Mouse (Mus musculus) thymus, postnatal 25 days (tissue): ENCODE data around the gene Polr2l.

Experiments used
- DNase-seq: peaks from one replicate; pipeline ENCODE4 v3.0.0; 2022

Polr2l gene

DNA sequence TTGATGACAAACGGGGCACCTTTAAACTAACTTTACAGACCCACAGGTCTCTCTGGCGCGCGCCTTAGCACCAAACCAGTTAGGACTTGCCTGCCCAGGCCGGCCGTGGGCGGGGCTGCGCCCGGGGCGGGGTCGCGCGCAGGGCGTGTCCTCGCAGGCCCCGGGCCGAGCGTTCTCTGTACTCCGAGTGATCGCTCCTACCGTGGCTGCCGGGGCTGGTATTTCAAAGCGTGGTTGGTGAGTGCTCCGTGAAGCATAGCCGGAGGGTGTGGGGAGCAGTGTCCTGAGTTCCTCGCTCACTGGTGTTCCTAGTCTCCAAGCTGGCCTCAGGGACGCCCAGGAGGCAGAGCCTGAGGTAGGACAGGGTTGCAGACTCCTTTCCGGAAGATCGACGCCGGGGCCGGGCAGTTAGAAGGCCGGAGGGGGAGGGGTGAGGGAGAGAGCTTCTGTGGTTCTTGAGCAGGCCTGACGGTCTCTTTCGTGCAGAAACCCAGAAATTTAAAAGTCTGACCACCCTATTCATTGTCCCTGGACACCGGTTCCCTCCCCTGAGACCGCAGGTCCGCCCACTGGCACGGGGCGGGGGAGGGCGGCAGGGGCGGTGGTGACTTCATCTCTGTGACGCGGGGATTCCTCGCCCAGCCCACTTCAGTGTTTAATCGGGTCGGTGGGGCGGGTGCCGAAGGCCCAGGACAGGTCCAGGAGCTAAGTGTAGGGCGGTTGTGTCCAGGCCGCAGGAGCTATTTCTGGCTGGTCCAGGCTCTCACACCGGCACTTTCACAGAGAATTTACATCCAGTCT, 7.5 kb downstream of the Polr2l start, which contains the start of gene Cd151:
TSS of gene Cd151 (plus strand) at position 163 of the 801 bp plus-strand sequence.
- peak; percentile 77 for DNase-seq

DNA sequence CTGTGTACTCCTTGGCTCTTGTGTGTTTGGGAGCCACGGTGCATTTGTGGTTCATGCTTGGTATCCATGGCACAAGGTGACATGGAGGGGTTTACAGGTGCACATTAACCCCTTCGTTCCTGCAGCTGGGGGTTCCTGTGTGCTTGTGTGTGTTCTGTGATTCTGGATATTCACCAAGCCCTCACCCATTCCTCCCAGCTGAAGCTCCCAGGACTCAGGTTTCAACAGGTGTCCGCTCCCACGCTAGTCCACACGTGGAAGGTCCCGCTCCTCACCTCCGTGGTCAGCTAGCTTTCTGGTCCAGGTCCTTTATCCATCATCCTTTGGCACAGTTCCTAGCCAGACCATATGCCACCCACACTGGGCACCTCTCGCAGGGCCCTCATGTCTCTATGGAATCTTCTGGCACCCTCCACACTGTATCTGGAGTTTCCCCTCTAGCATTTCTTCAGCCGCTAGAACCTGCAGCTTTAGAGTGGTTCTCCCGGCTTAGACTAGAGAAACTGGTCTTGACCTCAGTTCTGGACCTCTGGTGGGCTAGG, 8.3 kb downstream of the Polr2l start:
- DNase-seq = no peak

DNA sequence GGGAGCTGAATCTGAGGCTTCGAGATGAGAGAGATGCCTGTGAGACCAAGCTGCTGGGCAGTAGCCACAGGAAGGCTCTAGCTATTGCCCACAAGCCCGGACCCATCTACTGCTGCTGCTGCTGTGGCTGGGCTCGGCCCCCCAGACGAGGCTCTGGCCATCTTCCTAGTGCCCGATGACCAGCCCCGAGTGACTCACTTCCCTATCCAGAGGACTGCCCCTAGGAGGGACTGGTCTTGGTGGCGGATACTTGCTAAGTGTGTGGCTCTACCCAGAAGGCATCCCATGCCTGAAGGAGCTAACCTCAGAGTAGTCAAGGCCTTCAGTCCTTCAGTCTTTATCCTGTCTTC, 8.9 kb downstream of the Polr2l start:
- DNase-seq = no peak

DNA sequence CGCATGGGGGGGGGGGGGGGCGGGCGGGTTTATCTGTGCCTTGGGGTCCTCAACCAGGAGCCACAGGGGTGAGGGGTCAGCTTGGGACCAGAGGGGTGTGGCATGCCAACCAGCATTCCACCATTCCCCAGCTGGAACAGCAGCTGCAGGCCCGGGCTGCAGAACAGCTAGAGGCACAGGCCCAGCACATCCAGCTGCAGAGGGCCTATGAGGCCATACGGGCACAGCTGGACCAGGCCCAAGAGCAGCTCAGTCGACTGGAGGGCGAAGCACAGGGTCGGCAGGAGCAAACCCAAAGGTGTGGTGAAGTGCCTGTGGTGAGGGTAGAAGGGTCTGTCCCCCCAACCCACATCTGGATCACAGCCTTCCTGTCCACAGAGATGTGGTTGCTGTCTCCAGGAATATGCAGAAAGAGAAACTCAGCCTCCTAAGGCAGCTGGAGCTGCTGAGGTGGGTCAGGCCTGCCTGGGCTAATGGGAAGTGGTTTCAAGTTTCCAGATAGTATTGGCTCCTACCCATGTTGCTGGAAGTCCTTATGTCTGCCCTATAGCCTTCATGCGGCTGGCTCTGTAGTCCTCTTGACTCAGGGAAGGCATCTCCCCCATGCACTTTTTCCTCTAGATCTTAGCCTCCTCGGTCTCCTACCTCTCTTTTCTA, 9.4 kb downstream of the Polr2l start:
- DNase-seq = no peak

DNA sequence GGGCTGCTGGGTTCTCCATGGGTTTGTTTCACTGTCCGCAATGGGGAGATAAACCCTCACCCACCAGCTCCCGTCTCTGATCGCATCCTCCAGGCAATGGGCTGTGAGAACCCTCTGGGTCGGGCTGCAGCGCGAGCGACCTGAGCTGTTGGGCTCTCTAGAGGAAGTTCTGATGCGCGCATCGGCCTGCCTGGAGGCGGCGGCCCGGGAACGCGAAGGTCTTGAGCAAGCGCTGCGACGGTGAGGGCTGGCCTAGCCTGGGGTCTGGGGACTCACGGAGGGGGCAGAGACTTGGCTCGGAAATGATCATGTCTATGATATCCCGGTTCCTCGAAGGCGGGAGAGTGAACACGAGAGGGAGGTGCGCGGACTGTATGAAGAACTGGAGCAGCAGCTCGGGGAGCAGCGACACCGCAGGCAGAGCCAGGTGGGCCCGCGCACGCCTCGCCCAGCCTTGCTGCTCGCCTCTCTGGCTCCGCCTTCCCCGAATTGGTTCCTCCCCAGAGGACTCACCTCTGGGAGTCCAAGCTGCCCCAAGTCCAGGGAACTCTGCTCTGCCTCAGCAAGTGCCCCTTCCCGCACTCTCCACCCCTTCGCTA, 10.2 kb downstream of the Polr2l start:
- peak; percentile 38 for DNase-seq

DNA sequence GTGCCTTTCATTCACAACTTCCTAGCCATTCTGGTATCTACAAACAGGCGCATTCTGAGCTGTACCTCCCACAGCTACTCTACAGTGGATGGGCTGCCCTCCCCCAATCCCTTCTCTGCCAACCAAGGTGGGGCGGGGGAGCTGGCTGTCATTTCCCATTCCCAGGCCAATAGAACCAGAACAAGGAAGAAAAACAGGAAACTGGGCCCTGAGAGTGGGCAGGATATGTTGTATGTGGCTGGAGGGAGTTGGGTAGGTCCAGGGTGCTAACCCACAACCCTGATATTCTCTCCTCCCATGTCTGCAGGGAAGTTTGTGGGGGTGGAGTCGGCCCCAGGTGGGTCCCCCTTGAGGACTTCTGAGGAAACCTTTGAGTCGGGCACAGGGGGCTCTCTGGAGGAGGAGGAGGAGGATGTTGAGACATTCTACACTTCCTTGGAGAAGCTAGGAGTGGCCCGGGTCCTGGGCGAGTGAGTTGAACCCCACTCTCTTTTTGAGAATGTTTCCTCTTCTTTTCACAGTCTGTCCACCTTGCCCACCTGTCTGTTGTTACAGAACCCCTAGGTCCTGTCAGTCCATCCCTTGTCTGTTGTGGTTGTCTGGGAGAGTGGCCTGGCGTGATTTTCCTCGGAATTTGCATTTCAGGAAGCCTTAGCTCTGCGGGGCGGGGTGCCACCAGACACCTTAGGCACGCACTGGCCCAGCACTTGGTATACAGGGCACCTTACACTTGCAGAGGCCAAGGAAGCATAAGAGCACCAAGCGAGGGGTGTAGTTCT, 10.9 kb downstream of the Polr2l start:
- DNase-seq = no peak

DNA sequence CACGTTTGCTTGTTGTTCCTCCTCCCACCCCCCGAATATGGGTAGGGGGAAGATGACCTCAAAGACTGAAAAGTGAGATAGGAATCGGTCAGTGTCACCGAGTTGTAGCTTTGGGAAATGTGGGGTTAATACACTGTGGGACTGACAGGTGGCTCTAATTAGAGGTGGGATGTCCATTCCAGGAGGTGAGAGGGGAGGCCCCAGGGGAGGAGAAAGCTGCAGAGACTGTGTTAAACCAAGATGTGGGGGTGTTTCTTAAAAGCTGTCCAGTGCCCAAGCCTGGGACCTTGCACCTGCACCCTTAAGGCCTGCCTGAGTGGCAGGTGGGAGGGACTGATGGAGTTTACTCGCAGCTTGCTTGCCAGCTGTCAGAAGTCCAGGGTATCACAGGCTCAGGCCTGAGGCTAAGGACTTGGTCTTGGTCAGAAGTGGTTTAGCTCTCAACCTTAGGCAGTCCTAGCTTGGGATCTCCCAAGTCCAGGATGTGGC, 12.6 kb downstream of the Polr2l start:
- DNase-seq = no peak

DNA sequence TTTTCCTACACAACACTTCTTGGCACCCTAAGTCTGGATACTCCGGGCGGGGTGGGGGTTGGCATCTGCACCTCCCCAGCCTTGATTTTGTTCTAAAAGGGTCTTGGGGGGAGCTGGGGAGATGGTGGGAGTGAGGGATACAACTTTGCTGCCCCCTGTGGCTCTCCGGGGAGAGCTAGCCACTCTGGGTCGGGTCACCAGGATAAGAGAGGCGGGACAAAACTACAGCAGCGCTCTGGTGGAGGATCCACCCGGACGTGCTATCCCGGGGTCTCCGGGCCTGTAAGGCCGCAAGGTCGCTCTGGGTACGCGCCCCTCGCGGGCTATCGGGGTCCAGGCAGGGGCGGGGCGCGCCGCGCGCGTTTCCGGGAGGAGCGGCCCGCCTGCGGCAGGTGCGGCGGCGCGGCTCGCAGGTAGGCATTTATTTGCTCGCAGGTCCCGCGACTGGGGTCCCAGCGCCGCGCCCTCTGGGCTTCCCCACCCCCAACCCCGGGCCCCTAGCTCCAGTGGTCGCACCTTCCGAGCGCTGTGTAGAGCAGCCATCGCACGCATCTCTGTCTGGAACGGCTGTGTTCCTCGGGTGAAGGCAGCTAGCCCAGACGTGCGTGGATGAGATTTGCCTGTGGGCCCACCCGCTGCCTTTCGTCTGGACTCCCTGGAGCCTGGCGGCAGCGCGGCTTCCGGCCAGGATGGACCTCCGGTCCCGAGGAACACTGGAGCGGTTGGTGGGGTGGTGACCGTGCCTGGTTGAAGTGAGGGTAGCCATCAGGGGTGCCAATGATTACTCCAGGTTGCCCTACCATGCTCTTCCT, 13.2 kb downstream of the Polr2l start:
- no peak for DNase-seq

DNA sequence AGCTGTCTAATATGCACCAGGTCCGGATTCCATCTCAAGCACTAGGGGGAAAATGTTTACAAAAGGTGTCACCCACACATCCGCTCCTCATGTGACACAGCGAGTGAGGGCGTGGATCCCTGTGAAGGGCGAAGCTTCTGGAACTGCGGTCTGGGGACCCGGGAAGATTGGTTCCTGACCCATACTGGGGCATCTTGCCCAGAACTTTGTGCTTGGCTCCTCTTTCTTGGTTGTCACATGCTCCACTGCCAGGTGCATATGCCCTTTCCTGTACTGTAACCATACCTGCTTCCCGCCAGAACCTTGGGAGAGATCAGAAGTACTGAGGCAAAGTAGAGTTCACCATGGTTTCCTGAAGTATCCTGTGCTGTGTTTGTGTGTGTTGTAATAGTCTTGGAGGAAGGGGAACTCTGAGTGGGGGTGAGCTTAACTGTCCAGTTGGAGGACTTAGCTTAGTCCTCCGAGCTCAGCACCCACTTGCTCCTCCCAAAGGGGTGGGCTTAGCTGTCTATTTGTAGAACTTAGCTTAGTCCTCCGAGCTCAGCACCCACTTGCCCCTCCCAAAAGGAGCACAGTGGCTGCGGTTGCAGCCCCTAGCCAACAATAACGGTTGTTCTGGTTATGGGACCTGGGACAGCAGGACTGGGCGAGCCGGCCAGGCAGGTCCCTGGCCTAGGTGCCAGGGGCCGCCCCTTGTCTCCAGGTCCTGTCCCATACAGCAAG, 14.4 kb downstream of the Polr2l start, which contains the start of gene Cracr2b:
TSS of gene Cracr2b (plus strand) at position 704 of the 723 bp plus-strand sequence.
- DNase-seq = no peak

DNA sequence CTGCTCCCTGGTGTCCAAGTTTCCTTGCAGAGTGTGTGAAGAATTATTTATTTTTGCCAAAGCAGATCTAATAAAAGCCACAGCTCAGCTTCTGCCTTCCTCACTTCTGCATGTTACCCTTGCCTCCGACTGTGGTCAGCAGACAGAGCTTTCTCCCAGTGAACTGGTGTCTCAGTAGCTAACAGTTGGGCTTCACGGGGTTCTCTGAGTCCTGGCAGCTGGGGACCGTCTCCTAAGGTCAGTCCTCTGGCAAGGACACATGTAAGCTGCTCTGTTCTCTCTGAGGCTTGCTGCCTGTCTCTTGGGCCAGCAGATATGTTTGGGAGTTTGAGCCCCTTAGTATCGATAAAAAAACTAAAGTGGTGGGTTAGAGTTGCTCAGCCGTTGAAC, 14.9 kb downstream of the Polr2l start:
- no peak for DNase-seq

DNA sequence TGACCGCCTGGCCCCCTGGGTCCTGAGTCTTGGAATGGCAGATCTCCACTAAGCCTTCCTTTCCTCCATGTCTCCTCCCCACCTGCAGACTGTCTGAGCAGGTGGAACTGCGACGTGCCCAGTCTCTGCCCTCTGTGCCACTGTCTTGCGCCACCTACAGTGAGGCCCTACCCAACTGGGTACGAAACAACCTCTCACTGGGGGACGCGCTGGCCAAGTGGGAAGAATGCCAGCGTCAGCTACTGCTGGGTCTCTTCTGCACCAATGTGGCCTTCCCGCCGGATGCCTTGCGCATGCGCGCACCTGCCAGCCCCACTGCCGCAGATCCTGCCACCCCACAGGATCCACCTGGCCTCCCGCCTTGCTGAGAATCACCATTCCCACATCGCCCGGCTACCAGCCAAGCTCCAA, 15.6 kb downstream of the Polr2l start:
- DNase-seq = no peak

DNA sequence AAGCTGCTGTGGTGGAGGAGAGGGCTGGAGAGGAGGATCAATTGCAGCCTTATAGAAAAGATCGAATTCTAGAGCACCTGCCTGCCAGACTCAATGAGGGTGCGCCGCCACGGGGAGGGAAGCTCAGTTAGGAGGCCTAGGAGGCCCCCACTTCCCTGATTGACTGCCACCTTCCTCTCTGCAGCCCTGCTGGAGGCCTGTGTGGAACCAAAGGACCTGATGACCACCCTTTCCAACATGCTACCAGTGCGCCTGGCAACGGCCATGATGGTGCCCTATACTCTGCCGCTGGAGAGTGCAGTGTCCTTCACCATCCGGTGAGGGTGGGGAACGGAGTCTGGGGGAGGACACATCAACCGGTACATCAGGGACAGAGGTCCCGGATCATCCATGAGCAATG, 16.3 kb downstream of the Polr2l start:
- no peak for DNase-seq

DNA sequence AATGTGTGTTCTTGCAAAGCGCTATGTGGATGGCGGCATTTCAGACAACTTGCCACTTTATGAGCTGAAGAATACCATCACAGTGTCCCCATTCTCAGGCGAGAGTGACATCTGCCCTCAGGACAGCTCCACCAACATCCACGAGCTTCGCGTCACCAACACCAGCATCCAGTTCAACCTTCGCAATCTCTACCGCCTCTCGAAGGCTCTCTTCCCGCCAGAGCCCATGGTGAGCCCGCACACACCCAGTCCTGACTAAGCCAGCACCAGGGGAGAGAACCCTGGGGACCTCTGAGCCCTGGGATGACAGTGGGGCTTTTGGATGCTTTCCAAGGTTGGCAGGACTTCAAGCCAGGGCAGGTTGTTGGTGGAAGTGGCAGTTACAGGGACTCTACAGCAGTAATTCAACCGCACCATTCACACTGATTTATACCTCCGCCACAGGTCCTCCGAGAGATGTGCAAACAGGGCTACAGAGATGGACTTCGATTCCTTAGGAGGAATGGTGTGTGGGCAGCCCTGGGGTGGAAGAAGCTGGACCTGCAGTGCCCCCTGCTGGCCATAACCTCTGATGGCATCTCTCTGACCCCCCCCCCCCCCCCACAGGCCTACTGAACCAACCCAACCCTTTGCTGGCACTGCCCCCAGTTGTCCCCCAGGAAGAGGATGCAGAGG, 16.8 kb downstream of the Polr2l start:
- peak; percentile 57 for DNase-seq

DNA sequence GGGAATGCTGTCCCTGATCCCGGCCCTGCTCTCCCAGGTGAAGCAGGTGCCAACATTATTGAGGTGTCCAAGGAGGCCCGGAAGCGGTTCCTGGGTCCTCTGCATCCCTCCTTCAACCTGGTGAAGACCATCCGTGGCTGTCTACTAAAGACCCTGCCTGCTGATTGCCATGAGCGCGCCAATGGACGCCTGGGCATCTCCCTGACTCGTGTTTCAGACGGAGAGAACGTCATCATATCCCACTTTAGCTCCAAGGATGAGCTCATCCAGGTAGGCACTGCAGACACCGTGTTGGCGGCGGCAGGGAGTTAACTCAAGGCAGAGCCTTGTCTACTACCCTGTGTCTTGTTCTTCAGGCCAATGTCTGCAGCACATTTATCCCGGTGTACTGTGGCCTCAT, 17.7 kb downstream of the Polr2l start:
- no peak for DNase-seq

DNA sequence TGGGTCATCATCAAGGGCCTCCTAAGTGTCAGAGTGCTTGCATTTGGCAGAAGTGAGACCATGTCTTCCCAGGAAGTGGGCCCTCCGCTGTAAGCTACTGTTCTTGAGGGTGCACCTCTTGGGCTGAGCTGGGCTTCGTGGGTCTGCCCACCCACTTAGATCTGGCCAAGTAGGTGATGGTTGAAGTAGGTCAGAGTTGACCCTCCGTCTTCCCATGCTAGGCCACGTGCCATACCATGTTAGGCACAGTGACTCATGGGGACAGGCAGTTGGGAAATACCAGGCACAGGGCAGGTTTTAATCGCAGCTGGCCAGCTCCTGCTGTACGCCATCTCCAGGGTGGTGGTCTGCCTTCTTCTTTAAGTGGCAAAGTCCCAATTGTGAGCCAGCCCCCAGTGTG, 18.2 kb downstream of the Polr2l start:
- no peak for DNase-seq

DNA sequence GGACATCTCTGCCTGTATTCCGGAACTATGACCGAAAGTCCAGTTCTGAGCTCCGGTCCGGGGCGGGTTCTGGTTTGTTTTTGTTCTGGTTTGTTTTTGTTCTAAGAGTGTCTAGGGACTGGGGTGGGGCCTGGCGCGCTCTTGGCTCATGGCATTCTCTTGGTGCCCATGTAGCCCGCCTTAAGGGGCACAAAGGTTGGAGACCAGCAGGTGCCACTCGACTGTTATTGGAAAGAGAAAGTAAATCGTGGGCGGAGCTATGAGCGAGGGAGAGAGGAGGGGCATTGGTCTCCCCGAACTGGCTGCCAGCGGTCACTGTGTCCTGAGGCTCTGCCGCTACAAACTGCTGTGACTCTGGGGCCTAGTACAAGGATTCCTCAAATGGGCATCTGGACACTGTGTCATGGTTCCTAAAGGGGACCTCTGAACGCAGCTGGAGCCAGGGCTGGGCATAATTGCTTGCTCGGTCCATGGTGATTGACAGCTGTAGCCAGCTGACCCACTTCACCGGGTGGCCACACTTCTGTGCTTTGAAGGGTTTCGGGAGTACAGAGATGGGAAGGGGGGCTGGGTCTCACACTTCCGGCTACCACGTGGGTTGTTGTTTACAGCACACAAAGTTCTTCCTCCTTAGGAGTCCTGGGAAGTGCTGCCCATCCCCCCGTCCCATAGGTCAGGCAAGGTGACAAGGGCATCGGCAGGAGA, 19.2 kb downstream of the Polr2l start:
- DNase-seq = peak; percentile 46

DNA sequence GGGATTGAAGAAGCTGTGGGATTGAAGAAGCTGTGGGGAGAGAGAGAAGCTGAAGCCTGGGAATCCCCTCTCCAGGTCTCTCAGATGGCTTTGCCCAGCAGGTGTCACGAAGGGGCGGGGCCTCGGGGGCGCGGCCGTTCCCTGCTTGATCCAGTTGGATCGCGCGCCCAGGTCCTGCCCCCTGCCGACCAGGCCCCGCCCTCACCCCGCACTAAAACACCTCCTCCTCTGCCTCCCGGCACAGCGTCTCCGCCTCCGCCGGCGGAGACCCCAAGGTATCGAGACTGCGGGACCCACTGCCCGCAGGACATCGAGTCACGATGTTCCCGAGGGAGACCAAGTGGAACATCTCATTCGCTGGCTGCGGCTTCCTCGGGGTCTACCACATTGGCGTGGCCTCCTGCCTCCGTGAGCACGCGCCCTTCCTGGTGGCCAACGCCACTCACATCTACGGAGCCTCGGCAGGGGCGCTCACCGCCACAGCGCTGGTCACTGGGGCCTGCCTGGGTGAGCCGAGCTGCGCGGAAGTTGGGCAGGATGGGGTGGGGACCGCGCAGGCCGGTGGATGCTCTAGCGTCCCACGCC, 19.9 kb downstream of the Polr2l start, which contains the start of gene Pnpla2:
TSS of gene Pnpla2 (plus strand) at position 232 of the 585 bp plus-strand sequence.
- peak; percentile 95 for DNase-seq

DNA sequence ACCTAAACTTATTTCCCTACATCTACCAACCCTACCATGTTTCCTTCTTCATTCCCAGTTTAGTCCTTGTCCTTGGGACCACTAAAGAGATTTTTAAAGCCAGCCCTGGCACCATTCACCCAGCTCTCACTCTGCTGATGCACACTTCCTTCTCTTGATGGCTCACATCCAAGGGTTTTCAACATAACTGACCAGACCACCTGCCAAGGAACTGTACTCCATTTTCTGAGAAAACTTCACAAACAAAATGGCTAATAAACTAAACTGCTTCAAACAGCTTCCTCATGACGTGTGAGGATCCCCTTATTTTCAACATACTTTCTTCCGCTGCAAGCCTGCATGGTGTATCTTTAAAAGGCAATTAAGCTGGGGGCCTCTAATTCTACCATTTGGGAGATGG, 21.3 kb downstream of the Polr2l start:
- DNase-seq = no peak

DNA sequence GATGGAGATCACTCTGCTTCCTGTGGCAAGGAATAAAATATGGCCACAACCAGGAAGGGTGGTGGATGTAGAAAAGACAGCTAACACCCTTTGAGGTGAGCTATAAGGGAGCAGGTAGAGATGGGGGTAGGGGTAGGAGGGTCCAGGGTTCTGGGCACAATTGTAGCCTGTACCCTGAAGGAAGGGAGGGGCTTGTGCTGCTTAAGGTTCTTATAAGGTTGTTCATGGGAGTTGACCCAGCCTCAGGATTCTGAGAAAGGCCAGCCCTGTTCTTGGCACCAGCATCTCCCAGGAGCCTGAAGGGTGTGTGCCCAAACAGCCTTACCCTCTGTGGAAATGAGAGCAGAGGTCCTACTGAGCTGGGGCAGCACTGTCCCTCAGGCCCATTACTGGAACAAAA, 23.0 kb downstream of the Polr2l start:
- no peak for DNase-seq
